Mouse (Mus musculus) c-Kit-positive CD71-positive TER-119-negative erythroid progenitor cells, embryonic 14.5 days (primary cell): Measurements from ENCODE around the gene Galntl6.

Experiments
- DNase-seq: peaks from one replicate; pipeline ENCODE4 v3.0.0-alpha.2; 2013; ENCODE audit warnings: low read depth

Gene Galntl6

GRCm38 (mm10) chr8:57962286-57963110 is 949.9 kb downstream of the Galntl6 start:
- no peak for DNase-seq

- DNase-seq, result no peak
These were observed 953.3 kb downstream of the Galntl6 start for GRCm38 (mm10) chr8:57959136-57959535.

DNA sequence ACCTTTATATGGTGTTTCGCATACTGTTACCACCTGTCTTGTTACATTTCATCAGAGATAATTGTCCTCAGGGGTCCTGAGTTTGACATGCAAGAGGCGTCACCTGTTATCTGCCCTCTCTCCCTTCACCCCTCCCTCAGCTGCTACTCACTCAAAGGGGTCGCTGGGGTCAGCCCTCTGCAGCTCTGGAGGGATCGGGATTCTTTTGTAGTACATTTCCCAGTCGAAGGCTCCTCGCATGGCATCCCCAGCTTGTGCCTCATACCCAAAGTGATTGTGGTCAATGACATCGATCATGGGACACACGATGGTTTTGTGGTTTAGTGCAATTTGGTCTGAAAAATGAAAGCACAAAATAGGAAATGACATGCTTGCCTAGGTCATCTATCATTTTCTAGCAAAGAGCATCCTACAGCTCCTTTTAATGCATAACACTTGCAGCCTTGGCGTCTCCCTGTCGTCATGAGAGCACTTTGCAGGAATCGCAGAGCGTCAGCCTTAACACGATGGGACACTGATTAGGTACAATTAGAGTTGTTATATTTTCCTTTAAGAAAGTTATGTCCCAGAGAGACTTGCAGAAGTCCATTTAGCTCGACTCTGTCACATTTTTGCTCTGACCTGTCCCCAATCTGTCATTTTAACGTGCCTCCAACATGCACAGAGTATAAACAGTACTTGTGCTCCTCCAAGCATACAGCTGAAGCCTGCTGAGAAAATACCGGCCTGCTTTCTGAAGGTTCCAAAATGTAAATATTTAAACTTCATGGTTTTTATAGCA is 954.1 kb downstream of the Galntl6 start:
- no peak for DNase-seq

DNA sequence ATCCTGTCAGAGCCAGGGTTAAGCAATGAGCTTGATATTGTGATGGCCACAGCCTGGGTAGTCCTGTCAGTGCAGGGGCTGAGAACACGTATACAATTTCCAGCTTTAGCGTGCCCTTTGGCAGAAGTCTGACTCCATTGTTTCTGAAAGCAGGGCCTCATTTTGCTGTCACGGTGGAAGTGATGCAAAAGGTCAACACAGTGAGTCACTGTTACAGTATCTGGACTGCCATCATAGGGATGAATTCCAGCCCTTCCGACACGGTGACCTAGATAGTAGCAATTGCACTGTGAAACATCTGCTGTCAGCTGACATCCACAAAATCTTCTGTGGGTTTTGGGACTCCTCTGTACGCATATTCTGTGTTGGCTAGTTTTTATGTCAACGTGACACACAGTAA is 956.9 kb downstream of the Galntl6 start:
- no peak for DNase-seq

DNA sequence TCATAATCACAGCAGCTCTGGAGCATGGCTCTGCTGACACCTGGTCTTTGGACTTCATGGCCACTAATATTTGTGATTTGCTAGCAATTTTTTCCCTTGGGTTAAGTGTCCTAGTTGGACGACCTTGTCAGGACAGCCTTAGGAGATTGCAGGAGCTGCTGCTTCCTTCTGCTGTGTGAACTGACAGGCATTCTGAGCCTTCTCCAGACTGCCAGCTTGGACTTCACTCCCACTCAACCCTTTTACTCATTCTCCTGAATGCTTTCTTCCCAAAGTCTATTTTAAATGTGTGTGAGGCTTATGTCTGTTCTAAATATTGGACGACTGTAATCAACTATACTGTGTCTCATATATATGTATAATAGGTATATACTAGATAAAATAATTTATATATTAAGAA is 971.3 kb downstream of the Galntl6 start:
- DNase-seq, result no peak

DNA sequence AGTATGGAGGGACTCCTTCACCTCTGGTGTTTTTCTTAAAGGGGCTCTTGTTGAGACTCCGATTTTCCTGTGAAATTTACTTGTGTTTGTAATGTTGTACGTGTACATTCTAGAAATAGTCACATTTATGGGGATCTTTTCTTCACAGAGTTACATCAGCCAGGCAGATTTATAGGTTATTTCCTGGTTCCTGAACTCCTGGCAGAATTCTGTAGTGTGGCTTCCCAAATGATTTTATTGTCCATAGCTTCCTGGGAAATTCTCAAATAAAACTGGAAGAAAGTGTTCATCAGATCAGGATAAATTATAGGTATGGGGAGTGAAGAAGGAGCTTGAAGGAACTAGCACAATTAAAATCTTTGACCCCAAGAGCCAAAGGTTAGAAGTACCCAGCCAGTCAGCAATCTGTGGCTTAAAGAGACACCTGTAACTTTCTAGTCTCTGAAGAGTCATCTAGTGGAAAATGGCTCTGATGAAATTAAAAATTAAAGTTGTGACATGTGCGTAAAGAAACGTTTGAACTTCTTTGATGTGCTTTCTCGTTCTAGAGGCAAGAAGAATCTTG is 972.5 kb downstream of the Galntl6 start:
- DNase-seq, result no peak

GRCm38 (mm10) chr8:57939177-57939855 is 973.1 kb downstream of the Galntl6 start:
- peak; percentile 23 for DNase-seq

- DNase-seq, result no peak
These were observed 985.4 kb downstream of the Galntl6 start for GRCm38 (mm10) chr8:57927074-57927473.

- no peak for DNase-seq
These were observed 988.9 kb downstream of the Galntl6 start for GRCm38 (mm10) chr8:57923556-57923955.

GRCm38 (mm10) chr8:57923130-57923529 is 989.3 kb downstream of the Galntl6 start:
- DNase-seq, result no peak

- no peak for DNase-seq
These were observed 990.0 kb downstream of the Galntl6 start for GRCm38 (mm10) chr8:57922214-57923070.

- DNase-seq, result no peak
These were observed 992.0 kb downstream of the Galntl6 start for GRCm38 (mm10) chr8:57920326-57920903.

GRCm38 (mm10) chr8:57918720-57919640 is 993.5 kb downstream of the Galntl6 start:
- no peak for DNase-seq

DNA sequence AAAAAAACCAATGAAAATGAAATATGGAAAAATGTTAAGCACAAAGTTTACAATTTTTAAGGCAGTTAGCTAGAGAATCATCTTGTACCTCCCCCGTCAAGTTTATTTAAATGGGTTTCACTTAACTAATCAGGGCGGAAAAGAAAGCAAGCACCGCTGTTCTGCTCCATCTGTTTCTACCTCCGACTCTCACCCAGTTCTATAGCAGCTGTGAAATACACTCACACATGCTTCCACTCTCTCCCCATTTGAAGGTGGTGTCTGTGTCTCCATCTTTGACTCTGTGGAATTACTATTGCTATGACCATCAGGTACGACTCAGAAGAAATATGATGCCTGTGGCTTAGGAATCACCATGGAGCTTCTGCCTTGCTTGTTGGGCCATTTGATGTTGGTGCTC is 1019.1 kb downstream of the Galntl6 start:
- DNase-seq, result no peak

DNA sequence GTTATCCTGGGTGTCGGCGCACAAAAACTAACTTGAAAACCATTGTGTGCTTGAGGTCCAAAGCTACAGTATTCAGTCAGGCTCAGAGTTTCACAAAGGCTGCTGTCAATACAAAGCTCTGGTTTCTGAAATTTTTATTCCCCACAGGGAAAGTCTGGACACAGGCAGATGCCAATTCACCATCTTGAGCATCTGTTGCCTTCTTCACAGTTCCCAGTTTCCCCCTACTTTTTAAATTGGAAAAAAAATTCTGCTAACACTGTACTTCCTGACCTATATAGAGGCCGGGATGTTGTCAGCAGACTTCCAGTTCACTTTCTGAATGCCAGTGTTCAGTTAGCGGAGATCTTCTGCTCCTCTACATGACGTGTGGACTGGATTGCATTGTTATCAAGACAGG is 1020.3 kb downstream of the Galntl6 start:
- DNase-seq, result no peak

DNA sequence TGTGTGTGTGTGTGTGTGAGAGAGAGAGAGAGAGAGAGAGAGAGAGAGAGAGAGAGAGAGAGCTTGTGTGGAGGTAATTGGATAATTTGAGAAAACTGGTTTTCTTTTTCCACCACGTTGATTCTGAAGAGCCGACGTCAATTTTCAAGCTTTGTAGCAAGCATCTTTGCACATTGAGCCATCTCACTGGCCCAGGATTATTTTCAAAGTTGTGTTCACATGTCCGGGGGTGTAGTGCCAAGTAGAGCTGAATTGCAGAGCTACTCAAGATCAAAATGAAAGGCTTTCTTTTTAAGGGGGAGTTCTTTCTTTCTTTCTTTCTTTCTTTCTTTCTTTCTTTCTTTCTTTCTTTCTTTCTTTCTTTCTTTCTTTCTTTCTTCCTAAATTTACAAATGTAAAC is 1022.3 kb downstream of the Galntl6 start:
- no peak for DNase-seq

GRCm38 (mm10) chr8:57888831-57889230 is 1023.6 kb downstream of the Galntl6 start:
- DNase-seq, result no peak

GRCm38 (mm10) chr8:57879452-57879851 is 1033.0 kb downstream of the Galntl6 start:
- DNase-seq, result no peak

GRCm38 (mm10) chr8:57849074-57849473 is 1063.4 kb downstream of the Galntl6 start:
- DNase-seq, result no peak

- no peak for DNase-seq
These were observed 1069.0 kb downstream of the Galntl6 start for GRCm38 (mm10) chr8:57843461-57843860.
